Mouse (Mus musculus): ENCODE results near the gene Xylb.

DNA sequence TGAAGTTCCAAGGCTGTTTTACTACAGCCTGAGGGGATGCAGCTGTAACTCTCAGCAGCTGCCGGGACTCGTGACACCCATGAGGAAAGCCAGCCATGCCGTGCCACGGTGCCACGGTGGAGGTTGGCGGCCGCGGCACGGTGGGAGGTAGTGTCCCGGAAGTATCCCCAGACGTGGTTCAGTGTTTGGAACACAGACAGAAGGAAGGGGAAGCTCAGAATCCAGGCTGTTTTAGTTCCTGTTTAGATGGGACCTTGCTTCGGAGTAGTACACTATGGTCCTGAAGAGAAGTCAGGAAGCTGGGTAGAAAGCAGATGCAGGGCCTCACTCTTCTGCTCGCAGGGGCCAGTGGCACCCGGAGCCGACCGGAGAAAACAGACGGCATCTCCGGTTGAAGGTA lies 60.8 kb downstream of the Xylb start:
- TF ChIP-seq POLR2A (IDR thresholded peaks at IDR 0.05; ENCODE audit: insufficient read depth, low read length) (no peak), CTCF (IDR thresholded peaks at IDR 0.05; ENCODE audit: low read depth, low read length) (no peak), EP300 (IDR thresholded peaks at IDR 0.05; ENCODE audit: insufficient read depth, low read depth, low read length) (no peak)
